Mouse (Mus musculus): Measurements from ENCODE around the gene Poln.

Poln gene

DNA sequence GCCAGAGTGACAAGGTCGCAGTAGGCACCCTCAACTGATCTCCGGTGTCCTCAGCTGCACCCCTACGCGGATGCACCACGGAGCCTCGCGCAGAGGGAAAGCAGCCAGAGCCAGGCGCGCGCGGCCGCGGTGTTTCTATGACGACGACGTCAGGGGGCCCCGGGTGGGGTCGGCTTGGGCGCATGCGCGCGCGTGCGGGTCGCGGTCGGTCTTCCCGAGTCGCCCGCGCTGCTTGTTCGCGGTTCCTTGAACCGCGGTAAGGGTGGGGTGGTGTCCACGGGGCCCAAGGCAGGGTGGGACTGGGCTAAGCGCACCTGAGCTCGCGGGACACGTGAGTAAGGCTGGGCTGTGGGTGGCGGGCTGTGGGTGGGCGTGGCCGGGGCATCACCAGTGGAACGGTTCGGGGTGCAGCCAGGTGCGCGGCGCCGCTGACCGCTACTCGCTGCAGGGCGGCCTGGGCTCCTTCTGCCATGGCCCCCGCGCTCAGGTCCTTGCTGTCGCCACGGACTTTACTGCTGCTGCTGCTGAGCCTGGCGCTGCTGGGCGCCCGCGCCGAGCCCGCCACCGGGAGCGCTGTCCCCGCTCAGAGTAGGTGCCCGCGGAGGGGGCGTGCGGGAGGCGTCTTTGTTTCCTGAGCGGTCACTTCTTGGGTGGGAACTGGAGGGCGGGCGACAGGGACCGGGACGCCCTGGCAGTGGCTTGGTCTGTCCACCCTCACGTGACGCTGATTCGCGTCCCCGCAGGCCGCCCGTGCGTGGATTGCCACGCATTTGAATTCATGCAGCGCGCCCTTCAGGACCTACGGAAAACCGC, 185.7 kb downstream of the Poln start, which contains the start of gene Gm1673:
TSS of gene Gm1673 (plus strand) at position 125 of the 813 bp plus-strand sequence.
- DNase-seq (ENCODE audit: low read depth): no peak

DNA sequence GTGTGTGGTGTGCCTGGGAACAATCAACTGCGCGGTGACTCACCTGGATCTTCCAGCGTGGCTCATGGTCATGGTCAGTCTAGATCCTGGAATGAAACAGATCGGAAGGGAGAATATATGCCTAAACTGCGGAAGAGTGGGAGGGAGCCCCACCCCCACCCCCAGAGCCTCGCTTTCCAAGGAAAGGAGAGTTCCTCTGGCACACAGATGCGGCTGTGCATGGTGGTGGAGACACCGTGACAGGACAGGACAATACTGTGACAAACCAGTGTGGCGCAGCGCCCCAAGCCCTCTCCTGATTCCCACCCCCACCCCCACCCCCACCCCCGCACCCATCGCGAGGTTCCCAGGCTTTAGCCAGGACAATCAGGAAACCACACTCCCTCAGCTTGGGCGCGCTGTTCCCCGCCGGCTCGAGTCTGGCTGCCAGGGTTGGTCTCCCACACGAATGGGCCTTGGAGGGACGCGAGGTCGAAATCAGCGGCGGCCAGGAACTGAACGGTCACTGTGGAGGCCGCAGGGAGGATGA, 186.5 kb downstream of the Poln start:
- DNase-seq (ENCODE audit: low read depth): no peak

DNA sequence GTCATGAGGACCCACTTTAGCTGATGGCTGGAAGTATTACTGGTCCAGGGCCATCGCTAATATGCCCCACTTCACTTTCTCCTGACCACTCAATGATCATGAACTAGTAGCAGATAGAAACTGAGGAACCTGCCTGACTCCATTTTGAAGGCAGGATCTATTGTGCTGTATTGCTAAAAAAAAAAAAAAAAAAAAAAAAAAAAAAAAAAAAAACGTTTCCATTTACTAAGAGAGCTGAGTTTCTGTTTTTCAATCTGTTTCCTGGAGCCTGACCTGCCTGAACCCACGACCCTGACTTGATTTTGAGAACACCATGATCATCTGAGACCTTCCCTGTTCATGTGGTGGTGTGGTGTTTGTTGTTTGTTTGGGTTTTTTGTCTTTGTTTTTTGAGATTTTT, 193.0 kb downstream of the Poln start:
- no peak for DNase-seq (ENCODE audit: low read depth)

DNA sequence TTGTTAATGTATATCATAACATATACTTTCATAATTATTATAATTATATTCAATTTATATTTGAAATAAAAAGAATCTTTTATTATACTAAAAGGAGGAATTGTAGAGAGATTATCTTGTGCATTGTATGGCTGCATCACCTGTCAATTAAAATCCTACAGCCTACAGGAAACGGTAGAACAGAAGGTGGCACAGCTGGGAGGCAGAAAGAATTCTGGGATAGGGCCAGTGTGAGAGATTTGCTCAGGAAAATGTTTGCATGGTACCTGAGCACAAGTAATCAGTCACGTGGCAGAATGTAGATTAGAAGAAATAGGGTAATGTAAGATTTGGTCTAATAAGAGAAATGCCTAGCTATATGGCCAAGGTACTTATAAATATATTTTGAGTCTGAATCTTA, 194.5 kb downstream of the Poln start:
- DNase-seq (ENCODE audit: low read depth): no peak

DNA sequence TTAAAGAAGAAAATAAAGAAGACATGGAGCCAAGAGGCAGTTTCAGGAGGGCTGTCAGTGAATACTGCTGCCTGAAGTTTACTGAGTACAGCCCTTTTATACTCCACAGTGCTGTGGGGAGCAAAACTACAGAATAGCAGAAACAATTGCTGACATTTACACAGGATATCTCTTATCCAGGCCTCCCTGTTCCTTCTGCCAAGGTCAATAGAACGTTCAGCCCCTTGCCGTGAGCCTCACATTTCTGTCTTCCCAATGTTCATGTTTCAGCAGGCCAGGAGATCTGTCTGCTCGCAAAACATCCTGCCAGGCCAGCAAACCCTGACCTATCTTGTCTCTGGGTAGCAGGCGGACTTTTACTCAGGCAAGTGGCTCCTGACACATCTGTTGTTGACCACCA, 209.9 kb downstream of the Poln start:
- DNase-seq (ENCODE audit: low read depth): no peak

Measured in c-Kit-positive CD71-positive TER-119-negative erythroid progenitor cells, embryonic 14.5 days (primary cell).